Comparison of ENCODE assay signal across 8 mouse cellular contexts in the genomic region with DNA sequence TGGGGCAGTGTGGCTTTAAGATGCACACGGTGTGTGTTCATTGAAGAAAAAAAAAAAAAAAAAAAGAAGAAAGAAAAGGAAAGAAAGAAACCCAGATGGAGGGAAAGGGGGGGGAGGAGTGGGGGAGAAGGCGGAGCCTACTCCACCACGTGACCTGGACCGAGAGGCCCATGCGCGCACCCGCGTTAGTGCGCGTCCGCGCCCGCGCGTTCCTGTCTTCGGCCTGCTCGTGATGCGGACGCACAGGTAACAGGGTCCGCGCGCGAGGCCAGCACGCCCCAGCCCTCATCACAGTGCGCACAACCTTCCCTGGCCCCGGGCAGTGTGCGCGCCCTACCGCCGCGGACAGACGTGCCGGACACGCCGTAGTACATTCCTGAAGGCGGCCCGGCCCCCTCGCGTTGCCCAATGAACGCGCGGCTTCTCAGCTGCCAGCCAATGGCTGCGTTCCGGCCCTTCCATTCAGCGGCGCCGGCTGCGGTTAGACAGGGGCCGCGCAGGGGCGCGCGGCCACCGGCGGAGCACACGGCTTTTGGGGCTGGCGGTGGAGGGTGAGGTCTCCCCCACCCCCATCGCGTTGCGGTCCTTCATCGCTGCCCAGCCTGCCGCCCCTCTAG. TPM values are rescaled to one million over a fixed set of nuclear protein-coding genes. Genes with fewer than 3 reads are reported as not detected.
DNase-seq lines count a peak whose midpoint lies in the region; ATAC-seq lines count a peak whose summit lies in the region.

No protein-coding gene starts in this region.

- H3K36me3 ChIP-seq in hindbrain, embryonic 15.5 days: no peaks in the 10 kb centered on the region

- H3K27me3 ChIP-seq in hindbrain, embryonic 15.5 days: peaks cover 15% of the 10 kb centered on the region

- peak overlapping the region; percentile 94 for H3K4me2 ChIP-seq in hindbrain, embryonic 15.5 days

- WGBS in hindbrain, embryonic 15.5 days: under 1% methylated on average over 62 of the region's 62 CpGs

- peak; percentile 91 for DNase-seq in R1 (ENCODE audit: low read depth, low spot score)
- peak; percentile 95 to 96 for DNase-seq in cerebellum, postnatal 36 days
- peak; percentile 94 to 95 for DNase-seq in frontal cortex, postnatal 36 days (ENCODE audit: low spot score in 2 of 2)
- DNase-seq in layer of hippocampus, postnatal 36 days: peak; percentile 93
- peak; percentile 96 for DNase-seq in lung, postnatal 25 days (ENCODE audit: low spot score)
- peak; percentile 80 for DNase-seq in retina, adult 2 months (ENCODE audit: low read depth, low spot score)
- DNase-seq in thymus, postnatal 25 days: peak; percentile 89

- H3K9me3 ChIP-seq in hindbrain, embryonic 15.5 days: no peaks in the 10 kb centered on the region

- peak; percentile 85 for ATAC-seq in hindbrain, embryonic 15.5 days (ENCODE audit: low FRiP score, low read depth)

- peak overlapping the region; percentile 70 for H3K4me3 ChIP-seq in hindbrain, embryonic 15.5 days

- peaks cover 43% of the 10 kb centered on the region for H3K4me1 ChIP-seq in hindbrain, embryonic 15.5 days (replicated peaks)

- peak overlapping the region; percentile 97 for H3K27ac ChIP-seq in hindbrain, embryonic 15.5 days (replicated peaks)

- peak overlapping the region; percentile 51 for H3K9ac ChIP-seq in hindbrain, embryonic 15.5 days

RNA-seq across cellular contexts. Expression of a gene that starts 5.6 kb away (rescaled TPM):
- 16.3 and 16.6 TPM in 2 replicates for polyA plus RNA-seq in hindbrain, embryonic 15.5 days (2015; fragmentation: Nextera tagmentation; extraction: Ambion mirVana)
- total RNA-seq in layer of hippocampus, postnatal 36 days (2021): 10 to 100 TPM; 41.0 to 49.1 TPM

Comparison
In these comparisons a context has a peak if more than half of its experiments do, and no peak if none do; other contexts are left out.
1. Peak in every context shown above with its lines: DNase-seq, ATAC-seq, H3K4me3 ChIP-seq and H3K27ac ChIP-seq.